Mouse (Mus musculus) gonadal fat pad, adult 2 months (tissue): ENCODE results near the gene Gstm5. TPM values are rescaled to one million over a fixed set of nuclear protein-coding genes. Genes with fewer than 3 reads are reported as not detected.
"Not testable (repeated sequence)": the region's sequence is repeated elsewhere in the genome, so short reads cannot be mapped to it uniquely, and the experiment has no call there.

Experiments
- DNase-seq: peaks from one replicate; pipeline ENCODE4 v3.0.0-alpha.2; 2012; ENCODE audit warnings: low read depth
- polyA plus RNA-seq: library from polyadenylated mRNA; depleted of rRNA; stranded (reverse); fragments of >200 nt; gene quantifications from 2 replicates; pipeline ENCODE4 v1.2.3, GENCODE M21; 2012

Gstm5 gene
- polyA plus RNA-seq, 1 experiment: 175 TPM

- no peak for DNase-seq
Observed at GRCm38 (mm10) chr3:107873335-107874251, 22.0 kb upstream of the Gstm5 start.

- no peak for DNase-seq
Observed at GRCm38 (mm10) chr3:107875231-107875630, 20.4 kb upstream of the Gstm5 start.

- DNase-seq: no peak
Observed at GRCm38 (mm10) chr3:107877005-107877404, 18.6 kb upstream of the Gstm5 start, which contains the start of gene Eps8l3. Eps8l3 (plus strand) TSS chr3:107877229.

- no peak for DNase-seq
Observed at GRCm38 (mm10) chr3:107877747-107878736, 17.6 kb upstream of the Gstm5 start.

- peak; percentile 98 for DNase-seq
Observed at GRCm38 (mm10) chr3:107887674-107888495, 7.7 kb upstream of the Gstm5 start.

GRCm38 (mm10) chr3:107889236-107889635, 6.4 kb upstream of the Gstm5 start:
- DNase-seq: not testable (repeated sequence)

- DNase-seq: no peak
Observed at GRCm38 (mm10) chr3:107895194-107895719, 364 bp upstream of the Gstm5 start.

GRCm38 (mm10) chr3:107898691-107899090, 3.1 kb downstream of the Gstm5 start:
- no peak for DNase-seq

- DNase-seq: peak; percentile 66
Observed at GRCm38 (mm10) chr3:107900955-107901673, 5.5 kb downstream of the Gstm5 start.

GRCm38 (mm10) chr3:107905942-107906341, 10.3 kb downstream of the Gstm5 start:
- DNase-seq: no peak

GRCm38 (mm10) chr3:107916674-107917073, 21.1 kb downstream of the Gstm5 start:
- DNase-seq: no peak

- DNase-seq: no peak
Observed at GRCm38 (mm10) chr3:107917097-107917496, 21.5 kb downstream of the Gstm5 start.

GRCm38 (mm10) chr3:107917783-107918408, 22.3 kb downstream of the Gstm5 start:
- no peak for DNase-seq

GRCm38 (mm10) chr3:107920348-107920747, 24.7 kb downstream of the Gstm5 start:
- DNase-seq: no peak

GRCm38 (mm10) chr3:107925335-107925734, 29.7 kb downstream of the Gstm5 start:
- DNase-seq: no peak

GRCm38 (mm10) chr3:107927841-107928240, 32.2 kb downstream of the Gstm5 start:
- no peak for DNase-seq

GRCm38 (mm10) chr3:107928691-107929090, 33.1 kb downstream of the Gstm5 start:
- DNase-seq: no peak

- DNase-seq: no peak
Observed at GRCm38 (mm10) chr3:107929243-107929642, 33.6 kb downstream of the Gstm5 start.

- no peak for DNase-seq
Observed at GRCm38 (mm10) chr3:107929731-107930130, 34.1 kb downstream of the Gstm5 start.

GRCm38 (mm10) chr3:107931134-107931533, 35.5 kb downstream of the Gstm5 start:
- DNase-seq: no peak
